Mouse (Mus musculus): ENCODE measurements around the gene Raly. TPM values are rescaled to one million over a fixed set of nuclear protein-coding genes. Genes with fewer than 3 reads are reported as not detected.
"Not testable (repeated sequence)": the region's sequence is repeated elsewhere in the genome, so short reads cannot be mapped to it uniquely, and the experiment has no call there.

Raly gene
- polyA plus RNA-seq, 2 experiments, result 65.0 to 385 TPM

- peak within 1 kb of the TSS; percentile 88 for H3K4me3 ChIP-seq (replicated peaks; ENCODE audit: low read length)
- H3K9me3 ChIP-seq (ENCODE audit: control insufficient read depth, low read length), result no peaks in the 10 kb centered on the region
- 0 out of 2 replicates have a peak, but pooled peaks have one; percentile 32 for TF ChIP-seq POLR2A (IDR thresholded peaks at IDR 0.05; ENCODE audit: borderline replicate concordance, extremely low read depth, insufficient read depth, insufficient read length)
- ATAC-seq (ENCODE audit: low FRiP score, low read depth) (peak; percentile 96), DNase-seq (ENCODE audit: low spot score) (peak; percentile 98)
- H3K27me3 ChIP-seq (ENCODE audit: control insufficient read depth, insufficient read depth, low read length), result no peaks in the 10 kb centered on the region
- peaks cover 6% of the 10 kb centered on the region for H3K36me3 ChIP-seq (ENCODE audit: control insufficient read depth, insufficient read depth, low read length)
- H3K27ac ChIP-seq (replicated peaks; ENCODE audit: low read depth, low read length), result peak within 1 kb of the TSS; percentile 89
- peak within 1 kb of the TSS; percentile 85 for H3K4me2 ChIP-seq (replicated peaks; ENCODE audit: low read depth, low read length, severe bottlenecking)
- under 1% methylated on average over 73 of the region's 75 CpGs for WGBS
- peaks cover 19% of the 10 kb centered on the region for H3K4me1 ChIP-seq (ENCODE audit: control insufficient read depth, insufficient read depth, low read length)
- H3K9ac ChIP-seq (ENCODE audit: low read depth, low read length, severe bottlenecking), result peak within 1 kb of the TSS; percentile 93
These were observed 101.5 kb downstream of the Raly start, which contains the start of gene Eif2s2 for GRCm38 (mm10) chr2:154892201-154893044. Gene Eif2s2, minus strand, starts transcription at chr2:154892935.

GRCm38 (mm10) chr2:154893045-154893385 lies 102.1 kb downstream of the Raly start:
- Histone ChIP-seq H3K9ac (ENCODE audit: low read depth, low read length, severe bottlenecking) (peak overlapping the region; percentile 46), H3K36me3 (ENCODE audit: control insufficient read depth, insufficient read depth, low read length) (peaks cover 2% of the 10 kb centered on the region; the same call in 1 of the 2 replicates)
- 9% methylated on average over 12 of the region's 12 CpGs for WGBS

DNA sequence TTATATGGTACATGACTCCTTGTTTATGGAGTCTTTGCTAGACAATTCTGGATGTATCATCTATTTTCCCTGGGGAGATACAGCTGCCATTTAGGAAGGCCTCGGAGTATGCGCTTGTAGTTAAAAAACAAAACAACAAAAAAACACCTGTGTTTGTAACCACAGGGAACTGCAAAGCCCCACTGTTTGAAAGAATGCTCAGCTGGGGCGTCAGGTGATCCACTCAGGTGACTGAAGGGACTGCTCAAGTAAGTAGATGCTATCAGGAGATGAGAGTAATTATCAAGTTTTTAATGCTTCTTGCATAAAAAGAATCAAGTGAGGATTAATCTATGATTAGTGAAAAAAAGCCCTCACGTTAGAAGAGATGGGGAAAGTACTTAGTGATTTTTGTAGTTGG lies 102.7 kb downstream of the Raly start:
- Histone ChIP-seq H3K36me3 (ENCODE audit: control insufficient read depth, insufficient read depth, low read length) (no peaks in the 10 kb centered on the region; the same call in 1 of the 2 replicates), H3K27me3 (ENCODE audit: control insufficient read depth, insufficient read depth, low read length) (no peaks in the 10 kb centered on the region), H3K9me3 (ENCODE audit: control insufficient read depth, low read length) (no peaks in the 10 kb centered on the region), H3K4me3 (replicated peaks; ENCODE audit: low read length) (no peak overlapping the region), H3K27ac (replicated peaks; ENCODE audit: low read depth, low read length) (no peak overlapping the region), H3K4me2 (replicated peaks; ENCODE audit: low read depth, low read length, severe bottlenecking) (peak overlapping the region; percentile 54; the same call in 1 of the 2 replicates), H3K9ac (ENCODE audit: low read depth, low read length, severe bottlenecking) (no peak overlapping the region), H3K4me1 (ENCODE audit: control insufficient read depth, insufficient read depth, low read length) (peaks cover 19% of the 10 kb centered on the region)
- WGBS, result 71% methylated on average over 4 of the region's 4 CpGs
- no peak for TF ChIP-seq POLR2A (IDR thresholded peaks at IDR 0.05; ENCODE audit: borderline replicate concordance, extremely low read depth, insufficient read depth, insufficient read length)
- DNase-seq (ENCODE audit: low spot score) (no peak), ATAC-seq (ENCODE audit: low FRiP score, low read depth) (no peak)

More at GRCm38 (mm10) chr2:154893045-154893385, 102.1 kb downstream of the Raly start:
- Histone ChIP-seq H3K4me2 (replicated peaks; ENCODE audit: low read depth, low read length, severe bottlenecking) (peak overlapping the region; percentile 54), H3K27me3 (ENCODE audit: control insufficient read depth, insufficient read depth, low read length) (no peaks in the 10 kb centered on the region), H3K4me1 (ENCODE audit: control insufficient read depth, insufficient read depth, low read length) (peaks cover 19% of the 10 kb centered on the region), H3K27ac (replicated peaks; ENCODE audit: low read depth, low read length) (no peak overlapping the region), H3K9me3 (ENCODE audit: control insufficient read depth, low read length) (no peaks in the 10 kb centered on the region), H3K4me3 (replicated peaks; ENCODE audit: low read length) (peak overlapping the region; percentile 88)
- DNase-seq (ENCODE audit: low spot score), result no peak
- no peak for TF ChIP-seq POLR2A (IDR thresholded peaks at IDR 0.05; ENCODE audit: borderline replicate concordance, extremely low read depth, insufficient read depth, insufficient read length)
- peak; percentile 28 for ATAC-seq (ENCODE audit: low FRiP score, low read depth)

DNA sequence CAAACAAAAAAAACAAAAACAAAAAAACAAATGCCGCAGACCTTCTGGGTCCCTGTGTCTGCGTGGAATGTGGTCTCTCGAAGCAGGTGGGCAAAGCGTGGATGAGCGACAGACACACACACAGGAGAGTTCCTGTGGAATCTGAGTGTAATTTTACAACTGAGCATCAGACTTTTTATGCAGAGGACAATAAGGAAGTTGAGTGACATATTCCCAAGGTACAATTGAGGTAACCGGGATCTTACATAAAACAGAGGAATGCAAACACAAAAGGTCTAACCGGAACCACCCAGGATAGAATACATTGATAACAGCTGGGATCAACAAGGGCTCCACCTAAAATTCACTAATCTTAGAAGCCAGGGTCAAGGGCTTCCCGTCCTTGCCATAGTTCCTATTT lies 108.1 kb downstream of the Raly start:
- not testable (repeated sequence) for H3K9me3 ChIP-seq (ENCODE audit: control insufficient read depth, low read length); H3K36me3 ChIP-seq (ENCODE audit: control insufficient read depth, insufficient read depth, low read length); H3K27ac ChIP-seq (replicated peaks; ENCODE audit: low read depth, low read length); H3K4me1 ChIP-seq (ENCODE audit: control insufficient read depth, insufficient read depth, low read length); H3K27me3 ChIP-seq (ENCODE audit: control insufficient read depth, insufficient read depth, low read length); DNase-seq (ENCODE audit: low spot score); ATAC-seq (ENCODE audit: low FRiP score, low read depth); H3K4me2 ChIP-seq (replicated peaks; ENCODE audit: low read depth, low read length, severe bottlenecking); H3K9ac ChIP-seq (ENCODE audit: low read depth, low read length, severe bottlenecking); H3K4me3 ChIP-seq (replicated peaks; ENCODE audit: low read length)
- 86% methylated on average over 7 of the region's 8 CpGs for WGBS

GRCm38 (mm10) chr2:154899412-154899811 lies 108.5 kb downstream of the Raly start:
- H3K4me3 ChIP-seq (replicated peaks; ENCODE audit: low read length); ATAC-seq (ENCODE audit: low FRiP score, low read depth): not testable (repeated sequence)

More at GRCm38 (mm10) chr2:154899412-154899811, 108.5 kb downstream of the Raly start:
- H3K36me3 ChIP-seq (ENCODE audit: control insufficient read depth, insufficient read depth, low read length); H3K27ac ChIP-seq (replicated peaks; ENCODE audit: low read depth, low read length); DNase-seq (ENCODE audit: low spot score); H3K4me2 ChIP-seq (replicated peaks; ENCODE audit: low read depth, low read length, severe bottlenecking); H3K9me3 ChIP-seq (ENCODE audit: control insufficient read depth, low read length); H3K9ac ChIP-seq (ENCODE audit: low read depth, low read length, severe bottlenecking); H3K27me3 ChIP-seq (ENCODE audit: control insufficient read depth, insufficient read depth, low read length); H3K4me1 ChIP-seq (ENCODE audit: control insufficient read depth, insufficient read depth, low read length): not testable (repeated sequence)
- 81% methylated on average over 4 of the region's 4 CpGs for WGBS
